Mouse (Mus musculus) stomach, embryonic 14.5 days (tissue): Measurements from ENCODE around the gene Zfp280d. TPM values are rescaled to one million over a fixed set of nuclear protein-coding genes. Genes with fewer than 3 reads are reported as not detected.

Experiments used
- ATAC-seq: fragments of 200-750 bp; cut with Nextera tagmentation; 2 replicates; pipeline ENCODE4 v1.8.0; 2017; ENCODE audit warnings: low read depth, moderate TSS enrichment; ENCODE audit not compliant: insufficient number of reproducible peaks, insufficient read depth, low FRiP score
- H3K27ac ChIP-seq: fragments of 300-500 bp; sonication (generic); 2 replicates; pipeline ENCODE4 v1.5.1; 2014; ENCODE audit warnings: mild to moderate bottlenecking, low read length, moderate library complexity, mixed read lengths
- H3K27me3 ChIP-seq: fragments of 300-500 bp; sonication (generic); 2 replicates; pipeline ENCODE4 v1.6.1; 2014; ENCODE audit warnings: low read length, control low read depth, mixed read lengths; ENCODE audit not compliant: control insufficient read depth, insufficient read depth
- H3K36me3 ChIP-seq: fragments of 300-500 bp; sonication (generic); 2 replicates; pipeline ENCODE4 v1.6.1; 2014; ENCODE audit warnings: mild to moderate bottlenecking, control low read depth, low read length, moderate library complexity, mixed read lengths; ENCODE audit not compliant: control insufficient read depth, insufficient read depth
- H3K4me1 ChIP-seq: fragments of 300-500 bp; sonication (generic); 2 replicates; pipeline ENCODE4 v1.6.1; 2014; ENCODE audit warnings: low read length, control low read depth, mixed read lengths; ENCODE audit not compliant: control insufficient read depth, insufficient read depth
- H3K4me2 ChIP-seq: fragments of 300-500 bp; sonication (generic); replicated peaks from 2 replicates; pipeline ENCODE4 v1.6.1; 2014; ENCODE audit warnings: low read depth, low read length, control low read depth
- H3K4me3 ChIP-seq: fragments of 300-500 bp; sonication (generic); 2 replicates; pipeline ENCODE4 v1.5.1; 2014; ENCODE audit warnings: low read depth, low read length, control low read depth
- H3K9ac ChIP-seq: fragments of 300-500 bp; sonication (generic); replicated peaks from 2 replicates; pipeline ENCODE4 v1.6.1; 2014; ENCODE audit warnings: low read depth, mild to moderate bottlenecking, control low read depth, low read length, moderate library complexity, mixed read lengths
- H3K9me3 ChIP-seq: fragments of 300-500 bp; sonication (generic); 2 replicates; pipeline ENCODE4 v1.6.1; 2016; ENCODE audit warnings: low read depth, low read length, control low read depth; ENCODE audit not compliant: control insufficient read depth
- WGBS: fragments of 180-500 bp; shearing (Covaris S2); extraction: QIAGEN DNeasy Blood & Tissue Kit; methylation state at CpG from one replicate; pipeline ENCODE4 v1.1.7; 2014; 5-methylcytosine and 5-hydroxymethylcytosine counted together
- polyA plus RNA-seq: library from polyadenylated mRNA; unstranded; fragments of >200 nt; fragmentation: Nextera tagmentation; extraction: Ambion mirVana; gene quantifications from 2 replicates; pipeline ENCODE4 v1.2.1, GENCODE M21; 2014

Zfp280d gene
- polyA plus RNA-seq, 1 experiment from 2014 or later, result 54.6 TPM

DNA sequence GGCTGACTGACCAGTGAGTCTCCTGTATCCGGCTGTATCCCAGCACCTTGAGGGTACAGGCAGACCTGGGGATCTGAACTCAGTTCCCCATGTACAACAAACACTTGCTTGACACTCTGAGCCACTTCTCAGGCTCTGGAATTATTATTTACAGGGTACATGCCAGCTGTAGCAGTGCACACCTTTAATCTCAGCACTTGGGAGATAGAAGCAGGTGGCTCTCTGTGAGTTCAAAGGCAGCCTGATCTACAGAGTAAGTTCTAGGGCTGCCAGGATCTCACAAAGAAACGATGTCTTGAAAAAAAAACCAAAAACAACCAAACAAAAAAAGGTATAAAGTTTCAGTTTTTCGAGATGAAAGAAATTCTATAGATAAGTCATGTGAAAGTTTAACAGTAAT is 101.0 kb downstream of the Zfp280d start:
- no peak for ATAC-seq
- no peak overlapping the region for H3K4me3 ChIP-seq
- H3K9ac ChIP-seq, result no peak overlapping the region
- H3K27me3 ChIP-seq, result no peaks in the 10 kb centered on the region
- no peak overlapping the region for H3K4me2 ChIP-seq
- no peaks in the 10 kb centered on the region for H3K4me1 ChIP-seq
- WGBS, result 82% methylated on average over 3 of the region's 3 CpGs
- H3K27ac ChIP-seq, result no peak overlapping the region
- H3K36me3 ChIP-seq, result no peaks in the 10 kb centered on the region
- no peaks in the 10 kb centered on the region for H3K9me3 ChIP-seq

- no peak overlapping the region for H3K4me3 ChIP-seq
- 70% methylated on average over 7 of the region's 7 CpGs for WGBS
- no peak overlapping the region for H3K9ac ChIP-seq
- no peaks in the 10 kb centered on the region for H3K27me3 ChIP-seq
- no peaks in the 10 kb centered on the region for H3K9me3 ChIP-seq
- no peak for ATAC-seq
- no peak overlapping the region for H3K4me2 ChIP-seq
- H3K27ac ChIP-seq, result no peak overlapping the region
- no peaks in the 10 kb centered on the region for H3K4me1 ChIP-seq
- no peaks in the 10 kb centered on the region for H3K36me3 ChIP-seq
These were observed 111.1 kb downstream of the Zfp280d start for GRCm38 (mm10) chr9:72385786-72386185.

DNA sequence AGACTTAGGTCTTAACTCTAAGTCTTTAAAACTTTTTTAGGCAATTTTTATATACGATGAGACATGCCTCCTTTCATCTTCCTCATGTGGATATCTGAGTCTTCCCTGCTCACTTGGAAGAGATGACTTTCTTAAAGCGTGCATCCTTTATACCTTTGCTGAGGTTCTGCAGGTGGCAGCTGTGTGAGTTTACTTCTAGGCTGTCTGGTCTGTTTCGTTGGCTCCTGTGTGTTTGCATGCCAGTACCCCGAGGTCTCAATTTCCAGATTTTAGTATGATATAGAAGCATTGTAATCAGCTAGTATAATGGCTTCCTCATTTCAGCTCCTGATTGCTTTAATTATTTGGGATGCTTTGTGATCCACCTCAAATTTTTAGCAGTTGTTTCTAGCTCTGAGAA is 114.3 kb downstream of the Zfp280d start:
- H3K4me1 ChIP-seq, result no peaks in the 10 kb centered on the region
- 80% methylated on average over 4 of the region's 4 CpGs for WGBS
- H3K4me2 ChIP-seq, result no peak overlapping the region
- H3K9ac ChIP-seq, result no peak overlapping the region
- H3K9me3 ChIP-seq, result no peaks in the 10 kb centered on the region
- no peaks in the 10 kb centered on the region for H3K27me3 ChIP-seq
- no peak overlapping the region for H3K4me3 ChIP-seq
- no peak for ATAC-seq
- no peaks in the 10 kb centered on the region for H3K36me3 ChIP-seq
- H3K27ac ChIP-seq, result no peak overlapping the region

GRCm38 (mm10) chr9:72389431-72390002 is 114.9 kb downstream of the Zfp280d start:
- Histone ChIP-seq H3K27me3 (no peaks in the 10 kb centered on the region), H3K4me1 (no peaks in the 10 kb centered on the region), H3K9me3 (no peaks in the 10 kb centered on the region), H3K27ac (no peak overlapping the region), H3K4me3 (no peak overlapping the region), H3K9ac (no peak overlapping the region), H3K4me2 (no peak overlapping the region), H3K36me3 (no peaks in the 10 kb centered on the region)
- 78% methylated on average over 14 of the region's 14 CpGs for WGBS
- ATAC-seq, result no peak

DNA sequence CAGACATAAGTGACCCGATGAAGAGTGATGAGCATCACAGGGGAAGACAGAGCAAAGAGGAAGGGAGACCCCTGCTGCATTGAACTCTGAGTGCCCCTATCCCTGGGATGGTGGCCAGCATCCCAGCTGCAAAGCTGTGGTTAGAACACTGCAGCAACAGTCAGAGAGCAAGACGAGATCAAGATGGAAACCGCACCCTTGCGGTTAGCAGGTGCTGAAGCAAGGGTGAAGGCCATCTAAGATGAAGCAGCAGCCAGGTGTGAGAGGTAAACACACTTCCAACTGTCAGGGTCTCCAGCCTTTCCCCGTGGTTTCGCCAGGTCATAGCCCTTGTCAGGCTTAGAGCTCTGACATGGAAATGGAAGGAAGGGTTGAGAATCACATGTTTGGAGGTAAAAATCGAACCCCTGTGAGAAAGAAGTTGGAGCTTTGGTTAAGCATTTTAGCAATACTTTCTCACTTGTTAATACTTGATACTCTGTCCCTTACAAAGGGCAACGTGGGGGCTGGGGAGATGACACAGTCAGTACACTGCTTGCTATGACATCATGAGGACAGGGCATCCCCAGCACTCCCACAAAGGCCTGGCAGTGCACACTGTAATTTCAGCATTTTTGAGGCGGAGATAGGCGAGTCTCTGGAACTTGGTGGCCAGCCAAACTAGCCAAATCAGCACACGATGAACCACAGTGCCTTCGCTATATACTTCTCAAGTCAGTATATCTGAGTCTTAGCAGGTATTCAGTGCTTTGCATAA is 115.8 kb downstream of the Zfp280d start:
- Histone ChIP-seq H3K27me3 (no peaks in the 10 kb centered on the region), H3K27ac (no peak overlapping the region), H3K36me3 (no peaks in the 10 kb centered on the region), H3K4me1 (no peaks in the 10 kb centered on the region), H3K4me2 (no peak overlapping the region), H3K4me3 (no peak overlapping the region), H3K9me3 (no peaks in the 10 kb centered on the region), H3K9ac (no peak overlapping the region)
- 80% methylated on average over 12 of the region's 12 CpGs for WGBS
- ATAC-seq, result no peak

DNA sequence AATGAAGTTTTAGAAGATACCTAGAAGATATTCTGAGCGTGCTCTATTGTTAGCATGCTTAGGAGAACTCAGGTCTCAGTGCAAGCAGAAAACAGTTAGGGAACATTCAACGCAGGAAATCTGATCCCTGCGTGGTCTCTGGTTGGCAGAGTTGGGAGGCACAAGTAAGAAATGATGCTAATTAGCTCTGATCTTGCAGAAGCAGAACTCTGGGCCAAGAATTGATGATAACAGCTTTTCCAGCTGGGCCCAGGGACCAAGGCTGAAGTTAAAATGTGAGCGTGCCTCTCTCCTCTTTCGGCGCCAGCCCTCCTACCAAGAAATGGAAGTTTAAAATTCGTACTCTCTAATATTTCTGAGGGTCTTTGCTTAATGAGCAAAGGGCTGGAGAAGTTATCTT is 118.0 kb downstream of the Zfp280d start:
- no peak overlapping the region for H3K9ac ChIP-seq
- ATAC-seq, result no peak
- H3K27ac ChIP-seq, result no peak overlapping the region
- no peak overlapping the region for H3K4me3 ChIP-seq
- H3K9me3 ChIP-seq, result no peaks in the 10 kb centered on the region
- H3K4me2 ChIP-seq, result no peak overlapping the region
- H3K4me1 ChIP-seq, result no peaks in the 10 kb centered on the region
- WGBS, result 79% methylated on average over 7 of the region's 7 CpGs
- H3K36me3 ChIP-seq, result no peaks in the 10 kb centered on the region
- no peaks in the 10 kb centered on the region for H3K27me3 ChIP-seq

GRCm38 (mm10) chr9:72393238-72393637 is 118.6 kb downstream of the Zfp280d start:
- H3K27ac ChIP-seq, result no peak overlapping the region

DNA sequence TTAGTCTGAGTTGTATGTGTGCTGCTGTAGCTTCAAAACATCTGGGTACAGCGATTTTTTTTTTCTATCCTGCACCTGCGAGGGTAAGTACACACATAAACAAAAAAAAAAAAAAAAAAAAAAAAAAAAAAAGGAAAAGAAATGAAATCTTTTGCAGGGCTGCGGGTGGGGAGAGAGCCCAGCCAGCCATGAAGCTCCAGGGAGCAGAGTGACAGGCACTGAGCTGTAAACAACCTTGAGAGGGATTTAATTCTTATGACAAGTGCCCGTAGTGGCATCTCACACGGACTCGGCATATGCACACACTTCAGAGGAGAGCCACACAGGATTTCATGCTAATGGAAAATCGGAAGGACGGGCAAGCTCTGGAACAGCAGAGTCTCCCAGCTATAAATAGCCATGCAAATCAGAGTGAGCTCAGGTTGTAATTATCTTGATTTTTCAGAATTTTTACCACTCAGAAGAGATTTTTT is 119.2 kb downstream of the Zfp280d start:
- Histone ChIP-seq H3K4me3 (no peak overlapping the region), H3K9ac (no peak overlapping the region), H3K27ac (no peak overlapping the region), H3K27me3 (no peaks in the 10 kb centered on the region), H3K4me1 (no peaks in the 10 kb centered on the region), H3K36me3 (no peaks in the 10 kb centered on the region), H3K9me3 (no peaks in the 10 kb centered on the region), H3K4me2 (no peak overlapping the region)
- 69% methylated on average over 8 of the region's 8 CpGs for WGBS
- ATAC-seq, result no peak

More at GRCm38 (mm10) chr9:72393238-72393637, 118.6 kb downstream of the Zfp280d start:
- no peaks in the 10 kb centered on the region for H3K9me3 ChIP-seq
- H3K36me3 ChIP-seq, result no peaks in the 10 kb centered on the region
- no peak overlapping the region for H3K4me2 ChIP-seq
- no peak for ATAC-seq
- H3K4me3 ChIP-seq, result no peak overlapping the region
- H3K27me3 ChIP-seq, result no peaks in the 10 kb centered on the region
- WGBS, result 81% methylated on average over 15 of the region's 15 CpGs
- H3K9ac ChIP-seq, result no peak overlapping the region
- H3K4me1 ChIP-seq, result no peaks in the 10 kb centered on the region
